Mouse (Mus musculus) heart, embryonic 13.5 days (tissue): ENCODE measurements around the gene Sgip1. TPM values are rescaled to one million over a fixed set of nuclear protein-coding genes. Genes with fewer than 3 reads are reported as not detected.

Experiments used
- ATAC-seq: fragments of 200-750 bp; cut with Nextera tagmentation; 2 replicates; pipeline ENCODE4 v1.8.0; 2017; ENCODE audit warnings: moderate TSS enrichment; ENCODE audit not compliant: insufficient number of reproducible peaks, low FRiP score, low TSS enrichment; ENCODE audit errors: extremely low read depth
- H3K27ac ChIP-seq: fragments of 300-500 bp; sonication (generic); replicated peaks from 2 replicates; pipeline ENCODE4 v1.5.1; 2015; ENCODE audit warnings: moderate library complexity, mild to moderate bottlenecking, inconsistent platforms
- H3K27me3 ChIP-seq: fragments of 300-500 bp; sonication (generic); replicated peaks from 2 replicates; pipeline ENCODE4 v1.6.1; 2015; ENCODE audit warnings: mild to moderate bottlenecking, inconsistent platforms
- H3K36me3 ChIP-seq: fragments of 300-500 bp; sonication (generic); 2 replicates; pipeline ENCODE4 v1.6.1; 2015; ENCODE audit warnings: mild to moderate bottlenecking, inconsistent platforms
- H3K4me1 ChIP-seq: fragments of 300-500 bp; sonication (generic); 2 replicates; pipeline ENCODE4 v1.6.1; 2015; ENCODE audit warnings: inconsistent platforms
- H3K4me2 ChIP-seq: fragments of 300-500 bp; sonication (generic); 2 replicates; pipeline ENCODE4 v1.6.1; 2015; ENCODE audit warnings: inconsistent platforms, mild to moderate bottlenecking, moderate library complexity
- H3K4me3 ChIP-seq: fragments of 300-500 bp; sonication (generic); 2 replicates; pipeline ENCODE4 v1.5.1; 2015; ENCODE audit warnings: moderate library complexity, mild to moderate bottlenecking, inconsistent platforms
- H3K9ac ChIP-seq: fragments of 300-500 bp; sonication (generic); 2 replicates; pipeline ENCODE4 v1.6.1; 2015; ENCODE audit warnings: inconsistent platforms, mild to moderate bottlenecking, moderate library complexity
- H3K9me3 ChIP-seq: fragments of 300-500 bp; sonication (generic); 2 replicates; pipeline ENCODE4 v1.6.1; 2016; ENCODE audit warnings: inconsistent platforms
- WGBS: fragments of 180-500 bp; shearing (Covaris S2); methylation state at CpG from one replicate; pipeline ENCODE4 v1.1.7; 2015; ENCODE audit warnings: mixed read lengths; 5-methylcytosine and 5-hydroxymethylcytosine counted together
- polyA plus RNA-seq: library from polyadenylated mRNA; unstranded; fragments of >200 nt; fragmentation: Nextera tagmentation; extraction: Ambion mirVana; gene quantifications from 2 replicates; pipeline ENCODE4 v1.2.1, GENCODE M21; 2015

Gene Sgip1
- polyA plus RNA-seq, 1 experiment from 2014 or later, result 1.3 TPM

DNA sequence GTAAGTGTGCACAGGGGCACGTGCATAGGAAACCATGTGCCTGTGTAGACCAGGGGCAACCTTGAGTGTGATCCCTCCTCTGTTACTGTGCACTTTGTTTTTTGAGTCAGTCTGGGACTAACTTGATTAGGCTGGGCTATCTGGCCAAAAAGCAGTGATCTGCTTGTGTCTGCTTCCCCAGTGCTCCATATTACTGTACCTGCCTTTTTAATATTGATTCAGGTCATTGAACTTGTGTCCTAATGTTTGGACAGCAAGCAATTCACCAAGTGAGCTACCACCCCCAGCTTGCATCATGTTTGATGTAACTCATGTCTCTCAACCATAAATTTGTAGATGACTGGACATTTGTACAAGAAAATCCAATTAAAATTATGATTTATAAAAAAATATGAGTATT lies 69.2 kb downstream of the Sgip1 start:
- Histone ChIP-seq H3K4me3 (no peak overlapping the region), H3K4me1 (peaks cover 10% of the 10 kb centered on the region; the same call in 1 of the 2 replicates), H3K27me3 (no peaks in the 10 kb centered on the region), H3K9ac (no peak overlapping the region), H3K27ac (no peak overlapping the region), H3K36me3 (no peaks in the 10 kb centered on the region), H3K4me2 (no peak overlapping the region), H3K9me3 (no peaks in the 10 kb centered on the region)
- 65% methylated on average over 1 of the region's 1 CpGs for WGBS
- ATAC-seq, result no peak

DNA sequence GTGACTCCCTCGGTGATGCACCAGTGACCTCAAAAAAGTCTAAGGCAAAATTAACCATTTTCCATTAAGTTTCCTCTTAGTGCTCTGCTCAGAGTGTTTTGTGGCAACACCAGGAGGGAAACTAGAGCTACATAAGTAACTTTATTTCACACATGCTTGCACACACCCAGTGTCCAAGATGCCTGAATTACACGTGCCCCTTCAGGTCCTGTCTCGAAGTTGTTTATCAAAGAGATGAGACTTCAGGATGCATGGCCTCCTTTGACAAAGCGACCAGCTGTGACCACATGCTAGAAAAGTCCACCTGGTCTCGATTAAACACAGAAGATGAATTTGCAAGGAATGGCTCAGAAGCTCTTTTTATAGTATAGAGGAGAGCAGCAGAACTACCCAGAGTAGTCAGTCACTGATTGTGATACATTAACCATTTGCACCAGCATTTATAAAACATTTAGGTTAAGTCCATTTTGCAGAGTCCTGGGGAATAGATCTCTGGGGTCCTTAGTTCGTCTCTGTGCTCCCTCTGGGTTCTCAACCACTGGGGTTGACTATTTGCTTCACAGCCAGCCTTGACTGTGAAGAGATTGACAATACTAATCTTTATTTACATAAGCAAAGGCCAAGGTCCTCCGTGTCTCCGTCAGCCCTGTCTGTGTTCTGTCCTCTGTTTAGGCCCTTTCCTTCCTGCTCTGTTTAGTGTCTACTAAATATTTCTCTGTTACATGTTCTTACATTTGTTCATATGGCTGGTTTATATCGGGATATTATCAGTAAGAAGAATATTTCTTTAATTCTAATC lies 70.1 kb downstream of the Sgip1 start:
- 50% methylated on average over 9 of the region's 9 CpGs for WGBS
- no peak overlapping the region for H3K27ac ChIP-seq
- no peak overlapping the region for H3K9ac ChIP-seq
- ATAC-seq, result no peak
- no peak overlapping the region for H3K4me2 ChIP-seq
- no peaks in the 10 kb centered on the region for H3K36me3 ChIP-seq
- H3K4me1 ChIP-seq, result peaks cover 13% of the 10 kb centered on the region; the same call in 1 of the 2 replicates
- no peak overlapping the region for H3K4me3 ChIP-seq
- no peaks in the 10 kb centered on the region for H3K9me3 ChIP-seq
- no peaks in the 10 kb centered on the region for H3K27me3 ChIP-seq

DNA sequence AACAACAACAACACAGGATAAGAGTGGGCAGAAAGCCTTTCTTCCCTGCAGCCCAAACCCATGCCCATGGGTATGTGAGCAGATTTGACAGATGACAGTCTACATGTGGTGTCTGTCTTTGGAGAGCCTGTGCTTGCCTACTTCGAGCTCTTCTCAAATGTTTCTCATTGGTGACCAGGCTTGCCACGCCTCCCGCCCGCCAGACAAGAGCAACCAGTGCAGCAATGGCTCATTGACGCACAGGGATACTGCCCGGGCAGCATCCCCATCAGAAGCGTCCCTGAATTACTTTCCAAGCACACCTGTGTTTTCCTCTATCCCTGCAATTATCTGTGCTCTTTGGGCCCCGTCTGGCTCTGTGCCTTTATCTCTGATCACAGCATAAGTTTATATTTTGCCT lies 72.2 kb downstream of the Sgip1 start:
- no peak for ATAC-seq
- no peaks in the 10 kb centered on the region for H3K36me3 ChIP-seq
- no peak overlapping the region for H3K9ac ChIP-seq
- H3K4me1 ChIP-seq, result peaks cover 14% of the 10 kb centered on the region; the same call in 1 of the 2 replicates
- H3K27me3 ChIP-seq, result no peaks in the 10 kb centered on the region
- H3K4me3 ChIP-seq, result no peak overlapping the region
- no peak overlapping the region for H3K4me2 ChIP-seq
- H3K27ac ChIP-seq, result no peak overlapping the region
- WGBS, result 65% methylated on average over 8 of the region's 8 CpGs
- no peaks in the 10 kb centered on the region for H3K9me3 ChIP-seq

DNA sequence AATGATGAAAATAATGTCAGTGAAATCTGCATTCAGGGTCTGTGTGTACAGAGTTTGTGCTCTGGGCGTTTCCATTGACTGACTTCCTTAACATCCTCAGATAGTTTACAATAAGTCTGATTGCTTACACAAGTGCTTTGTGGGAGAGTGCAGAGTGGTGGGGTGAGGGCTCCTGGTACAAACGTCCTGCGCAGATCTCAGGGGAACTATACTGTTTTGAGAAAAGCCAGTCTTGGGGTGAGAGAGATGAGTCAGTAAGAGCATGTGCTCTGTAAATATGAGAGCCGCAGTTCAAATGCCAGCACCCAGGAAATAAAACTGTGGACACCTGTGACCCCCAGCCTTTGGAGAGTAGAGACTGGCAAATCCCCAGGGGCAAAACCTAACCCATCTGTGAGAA lies 80.7 kb downstream of the Sgip1 start:
- Histone ChIP-seq H3K36me3 (no peaks in the 10 kb centered on the region), H3K4me2 (no peak overlapping the region), H3K4me1 (no peaks in the 10 kb centered on the region), H3K9ac (no peak overlapping the region), H3K27ac (no peak overlapping the region), H3K27me3 (no peaks in the 10 kb centered on the region), H3K9me3 (no peaks in the 10 kb centered on the region), H3K4me3 (no peak overlapping the region)
- 57% methylated on average over 4 of the region's 4 CpGs for WGBS
- ATAC-seq, result no peak

DNA sequence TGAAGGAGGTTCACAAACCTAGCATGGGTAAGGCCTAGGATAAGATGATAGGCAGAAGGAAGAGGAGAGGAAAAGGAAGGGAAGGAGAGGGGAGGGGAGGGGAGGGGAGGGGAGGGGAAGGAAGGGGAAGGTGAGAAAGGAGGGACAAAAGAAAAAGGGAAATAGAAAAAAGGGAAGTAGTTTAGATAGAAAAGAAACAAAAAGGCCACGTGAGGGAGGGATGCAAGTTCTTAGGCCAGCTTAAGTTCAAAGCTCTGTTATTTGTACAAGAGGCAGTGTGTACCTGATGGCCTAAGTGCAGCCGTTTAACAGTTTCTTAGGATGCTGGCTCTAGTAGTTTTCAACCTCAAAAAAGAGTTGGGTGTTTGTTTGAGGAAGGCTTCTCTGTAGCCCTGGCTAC lies 83.4 kb downstream of the Sgip1 start:
- WGBS, result 64% methylated on average over 2 of the region's 2 CpGs
- no peak overlapping the region for H3K4me3 ChIP-seq

DNA sequence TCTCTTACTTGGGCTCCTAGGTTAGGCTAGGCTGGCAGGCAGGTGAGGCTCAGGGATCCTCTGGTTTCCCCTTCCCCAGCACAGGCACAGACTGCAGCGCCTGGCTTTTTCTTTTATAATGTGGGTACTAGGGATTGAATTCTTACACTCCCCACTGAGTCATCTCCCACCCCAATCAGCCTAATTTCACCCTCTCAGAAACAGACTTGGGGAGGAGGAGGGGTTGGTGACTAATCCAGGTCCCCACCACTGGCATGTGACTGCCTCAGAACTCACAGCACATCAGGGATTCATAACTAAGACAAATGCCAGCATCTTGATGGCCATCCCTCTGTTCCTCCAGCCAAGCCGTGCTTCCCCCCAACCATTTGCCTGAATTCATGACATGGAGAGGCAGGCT lies 85.1 kb downstream of the Sgip1 start:
- 0 out of 2 replicates have a peak, but pooled peaks cover 9% of the 10 kb centered on the region for H3K27me3 ChIP-seq
- H3K4me1 ChIP-seq, result no peaks in the 10 kb centered on the region
- no peak overlapping the region for H3K4me2 ChIP-seq
- 82% methylated on average over 2 of the region's 2 CpGs for WGBS
- H3K9me3 ChIP-seq, result no peaks in the 10 kb centered on the region
- no peak overlapping the region for H3K4me3 ChIP-seq
- ATAC-seq, result no peak
- no peaks in the 10 kb centered on the region for H3K36me3 ChIP-seq
- no peak overlapping the region for H3K27ac ChIP-seq
- no peak overlapping the region for H3K9ac ChIP-seq

More for the DNA sequence above, 83.4 kb downstream of the Sgip1 start:
- H3K27me3 ChIP-seq, result 0 out of 2 replicates have a peak, but pooled peaks cover 9% of the 10 kb centered on the region
- H3K9ac ChIP-seq, result no peak overlapping the region
- no peak overlapping the region for H3K27ac ChIP-seq
- H3K4me2 ChIP-seq, result no peak overlapping the region
- no peak for ATAC-seq
- H3K9me3 ChIP-seq, result no peaks in the 10 kb centered on the region
- H3K4me1 ChIP-seq, result no peaks in the 10 kb centered on the region
- H3K36me3 ChIP-seq, result no peaks in the 10 kb centered on the region

DNA sequence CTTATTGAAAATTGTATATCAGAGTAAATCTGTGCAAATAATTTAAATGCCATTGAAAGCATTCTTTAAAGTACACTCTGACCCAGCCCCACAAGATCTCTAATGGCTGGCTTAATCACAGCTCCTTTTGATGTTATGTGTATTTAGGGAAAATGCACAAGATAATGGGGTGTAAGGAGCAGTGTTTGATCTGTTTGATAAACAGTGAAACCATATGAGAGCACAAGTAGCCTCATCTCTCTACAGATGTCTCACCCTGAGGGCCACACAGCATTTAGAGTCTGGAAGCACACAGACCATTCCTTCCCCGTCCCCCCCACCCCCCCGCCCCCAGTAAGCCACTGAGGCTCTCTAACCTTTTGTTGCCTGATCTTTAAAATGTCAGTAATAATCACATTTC lies 87.4 kb downstream of the Sgip1 start:
- no peak overlapping the region for H3K4me2 ChIP-seq
- peaks cover 12% of the 10 kb centered on the region; the same call in 1 of the 2 replicates for H3K27me3 ChIP-seq
- no peak overlapping the region for H3K9ac ChIP-seq
- H3K9me3 ChIP-seq, result no peaks in the 10 kb centered on the region
- H3K4me3 ChIP-seq, result no peak overlapping the region
- H3K36me3 ChIP-seq, result no peaks in the 10 kb centered on the region
- WGBS, result 68% methylated on average over 2 of the region's 2 CpGs
- no peak for ATAC-seq
- H3K4me1 ChIP-seq, result no peaks in the 10 kb centered on the region
- H3K27ac ChIP-seq, result no peak overlapping the region

DNA sequence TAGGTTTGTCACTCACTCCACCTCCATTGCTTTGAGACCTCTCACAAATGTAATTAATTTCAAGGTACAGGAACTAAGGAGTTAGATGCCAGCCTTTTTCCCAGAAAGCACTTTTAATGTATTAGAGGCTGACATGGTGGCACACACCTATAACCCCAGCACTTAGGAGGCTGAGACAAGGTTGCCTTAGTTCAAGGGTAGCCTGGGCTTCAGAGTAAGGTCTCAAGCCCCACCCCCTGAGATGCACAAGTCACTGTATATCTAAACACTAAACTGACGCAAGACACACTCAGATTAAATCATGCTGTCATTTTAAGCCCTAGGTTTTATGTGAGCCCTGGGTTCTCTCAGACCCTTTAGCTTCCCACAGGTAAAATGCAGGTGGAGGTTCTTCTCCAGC lies 92.1 kb downstream of the Sgip1 start:
- no peak overlapping the region for H3K4me2 ChIP-seq
- 70% methylated on average over 1 of the region's 1 CpGs for WGBS
- no peak overlapping the region for H3K27ac ChIP-seq
- no peaks in the 10 kb centered on the region for H3K9me3 ChIP-seq
- no peaks in the 10 kb centered on the region for H3K36me3 ChIP-seq
- H3K4me1 ChIP-seq, result no peaks in the 10 kb centered on the region
- H3K27me3 ChIP-seq, result peaks cover 12% of the 10 kb centered on the region; the same call in 1 of the 2 replicates
- ATAC-seq, result no peak
- H3K9ac ChIP-seq, result no peak overlapping the region
- no peak overlapping the region for H3K4me3 ChIP-seq

DNA sequence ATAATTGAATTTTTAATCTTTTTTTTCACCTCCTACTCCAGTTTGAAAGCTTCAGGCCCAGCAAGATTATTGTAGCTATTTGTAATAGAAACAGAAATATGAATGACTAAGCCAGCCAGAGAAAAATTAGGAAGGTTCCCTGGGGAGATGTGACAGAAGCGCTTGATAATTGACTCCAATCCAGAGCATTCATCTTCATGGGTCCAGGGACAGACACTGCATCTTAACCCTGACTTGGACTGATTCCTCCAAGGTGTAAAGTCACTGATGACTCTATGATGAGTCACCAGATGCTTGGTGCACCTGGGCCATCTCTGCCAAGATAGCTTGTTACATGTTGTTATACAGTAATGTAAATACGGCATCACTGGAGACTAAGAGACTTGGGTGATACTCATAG lies 92.6 kb downstream of the Sgip1 start:
- H3K9ac ChIP-seq, result no peak overlapping the region
- H3K27ac ChIP-seq, result no peak overlapping the region
- H3K4me1 ChIP-seq, result no peaks in the 10 kb centered on the region
- H3K4me3 ChIP-seq, result no peak overlapping the region
- no peak for ATAC-seq
- WGBS, result 81% methylated on average over 2 of the region's 2 CpGs
- H3K4me2 ChIP-seq, result no peak overlapping the region
- no peaks in the 10 kb centered on the region for H3K9me3 ChIP-seq
- peaks cover 8% of the 10 kb centered on the region; the same call in 1 of the 2 replicates for H3K27me3 ChIP-seq
- no peaks in the 10 kb centered on the region for H3K36me3 ChIP-seq

DNA sequence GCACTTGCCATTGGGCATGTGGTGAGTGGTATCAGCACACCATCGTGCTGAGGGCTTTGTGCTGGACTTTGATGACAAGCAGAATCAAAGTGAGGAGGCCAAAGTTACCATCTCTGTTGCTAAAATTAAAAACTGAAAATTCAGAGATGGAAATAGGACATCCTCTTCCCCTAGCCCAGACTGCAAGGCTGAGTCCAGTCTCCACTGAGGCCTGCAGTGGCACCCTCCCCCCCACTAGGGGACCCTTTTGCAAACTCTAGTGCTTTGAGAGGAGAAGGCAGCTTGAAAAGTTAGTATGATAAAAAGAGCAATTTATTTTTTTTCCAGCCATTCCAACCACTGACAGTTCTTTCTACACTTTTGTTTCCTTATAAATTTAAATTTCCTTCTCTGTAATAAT lies 93.6 kb downstream of the Sgip1 start:
- no peak overlapping the region for H3K4me3 ChIP-seq
- H3K27me3 ChIP-seq, result peaks cover 3% of the 10 kb centered on the region; the same call in 1 of the 2 replicates
- ATAC-seq, result no peak
- H3K9me3 ChIP-seq, result no peaks in the 10 kb centered on the region
- H3K9ac ChIP-seq, result no peak overlapping the region
- no peaks in the 10 kb centered on the region for H3K4me1 ChIP-seq
- no peak overlapping the region for H3K4me2 ChIP-seq
- no peaks in the 10 kb centered on the region for H3K36me3 ChIP-seq
- WGBS, result 50% methylated on average over 1 of the region's 1 CpGs
- H3K27ac ChIP-seq, result no peak overlapping the region

DNA sequence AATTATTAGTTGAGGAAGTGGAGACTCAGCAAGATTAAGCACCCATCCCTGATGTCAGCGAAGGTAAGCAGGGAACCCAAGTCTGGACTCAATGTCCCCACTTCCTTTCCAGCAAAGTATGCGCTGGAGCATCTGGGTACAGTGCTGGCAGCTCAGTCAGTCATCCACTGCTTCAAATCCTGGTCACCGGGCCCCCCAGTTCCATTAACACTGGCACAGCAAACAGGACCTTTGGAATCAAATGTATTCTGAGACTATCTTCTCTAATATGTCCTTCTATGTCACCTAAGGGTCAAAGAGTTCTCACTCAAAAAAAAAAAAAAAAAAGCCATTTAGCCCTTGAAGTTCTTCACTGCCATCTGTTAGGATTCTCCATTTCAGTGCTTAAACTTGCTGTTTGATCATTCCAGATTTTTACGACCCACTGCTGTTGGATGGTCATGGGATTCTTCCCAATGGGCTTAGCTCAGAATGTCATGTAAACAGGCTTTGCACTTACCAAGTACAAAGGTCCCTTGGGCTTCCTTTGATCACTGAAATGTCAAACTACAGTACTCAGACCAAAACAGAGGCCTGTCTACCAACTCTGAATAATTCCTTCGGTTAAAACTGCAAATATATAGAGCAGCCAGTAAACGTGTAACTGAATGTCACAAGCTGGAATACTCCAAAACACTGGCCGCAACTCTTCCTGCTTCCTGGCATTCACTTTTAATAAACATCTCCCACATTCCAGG lies 99.1 kb downstream of the Sgip1 start:
- no peak overlapping the region for H3K9ac ChIP-seq
- no peak for ATAC-seq
- no peaks in the 10 kb centered on the region for H3K4me1 ChIP-seq
- no peak overlapping the region for H3K4me2 ChIP-seq
- no peaks in the 10 kb centered on the region for H3K36me3 ChIP-seq
- no peak overlapping the region for H3K4me3 ChIP-seq
- 75% methylated on average over 7 of the region's 7 CpGs for WGBS
- no peaks in the 10 kb centered on the region for H3K9me3 ChIP-seq
- no peaks in the 10 kb centered on the region for H3K27me3 ChIP-seq
- no peak overlapping the region for H3K27ac ChIP-seq
